Mouse (Mus musculus): Measurements from ENCODE around the gene Eif4g3. TPM values are rescaled to one million over a fixed set of nuclear protein-coding genes. Genes with fewer than 3 reads are reported as not detected.

Eif4g3 gene
- total RNA-seq, 2 experiments from 2014 or later, result 161 to 164 TPM

- DNase-seq (ENCODE audit: low spot score in 2 of 2), result no peak
Observed at GRCm38 (mm10) chr4:137984746-137985145, 8.1 kb upstream of the Eif4g3 start.

- no peak for DNase-seq (ENCODE audit: low spot score in 2 of 2)
Observed at GRCm38 (mm10) chr4:137989426-137989825, 3.4 kb upstream of the Eif4g3 start.

- no peak for DNase-seq (ENCODE audit: low spot score in 2 of 2)
Observed at GRCm38 (mm10) chr4:137990433-137990832, 2.4 kb upstream of the Eif4g3 start.

GRCm38 (mm10) chr4:137991240-137991639, 1.6 kb upstream of the Eif4g3 start:
- DNase-seq (ENCODE audit: low spot score in 2 of 2), result no peak

DNA sequence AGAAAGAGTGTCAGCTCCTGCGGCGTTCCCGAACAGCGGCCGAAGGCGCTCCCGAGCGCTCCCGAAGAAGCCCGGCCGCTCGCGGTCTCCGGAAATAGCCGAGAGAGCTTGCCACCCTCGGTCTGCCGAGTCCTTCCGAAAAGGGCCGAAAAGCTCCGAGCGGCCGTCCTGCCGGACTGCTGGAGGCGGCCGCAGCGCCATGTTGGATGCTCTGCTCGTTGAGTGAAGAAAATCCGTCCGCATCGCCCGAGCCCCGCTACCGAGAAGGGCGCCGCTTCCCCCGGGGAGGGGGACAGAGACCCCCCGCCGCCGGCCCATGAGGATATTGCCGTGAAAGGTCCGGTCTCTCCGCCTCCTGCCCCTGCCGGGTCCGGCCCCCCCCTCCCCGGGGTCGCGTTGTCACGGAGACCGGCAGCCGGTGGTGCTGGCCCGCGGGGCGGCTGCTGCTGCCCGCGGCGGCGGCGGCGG, 503 bp downstream of the Eif4g3 start:
- peak; percentile 100 for DNase-seq (ENCODE audit: low spot score in 2 of 2)

DNA sequence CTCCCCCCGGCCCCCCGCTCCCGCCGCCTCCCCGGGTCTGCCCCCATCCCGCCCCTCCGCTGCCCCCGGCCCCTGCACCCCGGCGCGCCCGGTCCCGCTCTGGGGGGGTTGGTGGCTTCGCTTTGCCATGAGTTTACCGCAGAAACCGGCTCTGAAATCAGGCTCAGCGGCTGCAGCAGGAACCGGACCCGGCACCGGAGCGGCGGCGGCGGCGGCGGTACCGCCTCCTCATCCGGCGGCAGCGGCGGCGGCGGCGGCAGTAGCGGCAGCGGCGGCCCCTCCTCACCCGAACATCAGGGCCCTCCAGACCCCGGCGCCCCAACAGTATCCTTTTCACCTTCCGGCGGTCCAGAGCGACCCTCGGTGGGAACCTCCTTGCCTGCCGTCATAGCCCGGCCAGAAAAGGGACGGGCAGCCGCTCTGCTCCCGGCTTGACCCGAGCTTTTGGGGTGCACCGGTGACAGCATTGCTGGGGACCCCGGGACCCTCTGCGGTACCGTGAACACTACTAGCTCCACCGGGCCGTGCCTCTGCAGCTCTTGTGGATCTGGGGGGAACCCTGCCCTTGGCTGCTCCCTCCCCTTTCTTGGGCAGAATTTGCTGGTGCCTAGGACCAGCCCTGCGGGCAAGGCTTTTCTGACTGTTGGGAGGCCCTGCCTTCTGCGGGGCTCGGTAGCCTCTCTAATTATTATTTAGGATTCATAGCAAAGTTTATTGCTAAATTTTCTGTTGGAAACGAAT, 1.2 kb downstream of the Eif4g3 start:
- DNase-seq (ENCODE audit: low spot score in 2 of 2), result peak; percentile 55 to 57

- no peak for DNase-seq (ENCODE audit: low spot score in 2 of 2)
Observed at GRCm38 (mm10) chr4:137994562-137995336, 1.9 kb downstream of the Eif4g3 start.

DNA sequence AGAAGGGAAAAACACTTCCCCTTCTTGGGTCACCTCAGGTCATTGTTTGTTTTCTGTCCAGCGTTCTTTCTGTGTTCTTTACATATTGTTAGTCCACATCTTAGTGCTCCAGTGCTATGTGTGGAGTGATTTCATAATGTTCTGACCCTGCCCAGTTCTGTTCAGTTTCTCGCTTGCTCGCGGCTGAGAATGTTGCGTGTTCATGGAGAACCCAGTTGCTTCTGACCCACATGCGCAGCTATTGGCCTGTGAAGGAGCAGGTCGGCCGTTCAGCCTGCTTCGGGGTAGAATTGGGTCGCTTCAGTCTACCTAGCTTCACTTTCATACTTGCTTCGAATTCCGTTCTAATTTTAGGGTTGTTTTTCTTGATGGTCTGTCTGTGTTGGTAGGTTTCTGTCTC, 2.6 kb downstream of the Eif4g3 start:
- DNase-seq (ENCODE audit: low spot score in 2 of 2), result no peak

GRCm38 (mm10) chr4:137998232-137998631, 5.4 kb downstream of the Eif4g3 start:
- DNase-seq (ENCODE audit: low spot score in 2 of 2), result no peak

DNA sequence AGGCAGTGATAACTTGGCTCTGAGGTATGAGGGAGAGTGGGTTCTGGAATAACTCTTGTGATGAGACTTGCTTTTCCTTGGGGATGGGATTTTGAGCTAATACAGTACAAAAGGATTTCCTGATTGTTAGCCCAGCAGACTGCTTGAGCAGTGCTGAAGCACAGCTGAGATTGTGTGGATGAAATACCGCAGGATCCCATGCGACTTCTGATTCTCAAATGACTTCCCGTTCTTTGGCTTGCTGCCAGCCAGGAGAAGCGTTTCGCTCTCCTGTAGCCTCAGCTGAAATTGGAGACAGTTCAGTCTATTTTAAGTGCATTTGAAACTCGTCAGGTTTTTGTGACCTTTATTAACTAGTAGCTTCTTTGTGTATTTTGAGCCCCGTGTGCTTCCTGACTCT, 7.9 kb downstream of the Eif4g3 start:
- no peak for DNase-seq (ENCODE audit: low spot score in 2 of 2)

DNA sequence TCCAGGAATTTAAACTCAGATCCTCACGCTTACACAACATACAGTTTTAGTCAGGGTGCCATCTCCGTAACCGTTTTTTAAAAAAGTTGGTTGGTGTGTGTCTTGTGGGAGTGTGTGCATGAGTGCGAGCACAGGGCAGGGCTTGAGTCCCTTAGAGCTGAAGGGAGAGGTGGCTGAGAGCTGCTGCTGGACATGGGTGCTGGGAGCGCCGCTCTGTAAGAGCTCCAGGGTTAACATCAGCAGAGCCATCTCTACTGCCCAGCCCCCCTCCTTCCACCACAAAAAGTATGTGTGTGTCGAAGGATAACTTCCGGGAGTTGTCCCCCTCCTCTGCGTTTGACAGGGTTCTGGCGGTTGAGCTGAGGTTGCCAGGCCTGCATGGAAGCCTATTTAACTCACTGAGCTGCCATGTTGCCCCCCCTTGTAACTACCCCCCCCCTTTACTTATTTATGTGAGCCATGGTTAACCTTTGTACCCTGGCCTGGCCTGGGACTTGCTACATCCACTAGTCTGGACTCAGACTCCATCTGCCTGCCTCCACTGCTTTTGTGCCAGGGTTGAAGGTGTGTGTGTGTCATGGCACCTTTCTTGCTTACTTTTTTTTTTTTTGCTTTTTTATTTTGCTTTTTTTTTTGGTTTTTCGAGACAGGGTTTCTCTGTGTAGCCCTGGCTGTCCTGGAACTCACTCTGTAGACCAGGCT, 11.2 kb downstream of the Eif4g3 start:
- DNase-seq (ENCODE audit: low spot score in 2 of 2), result no peak

DNA sequence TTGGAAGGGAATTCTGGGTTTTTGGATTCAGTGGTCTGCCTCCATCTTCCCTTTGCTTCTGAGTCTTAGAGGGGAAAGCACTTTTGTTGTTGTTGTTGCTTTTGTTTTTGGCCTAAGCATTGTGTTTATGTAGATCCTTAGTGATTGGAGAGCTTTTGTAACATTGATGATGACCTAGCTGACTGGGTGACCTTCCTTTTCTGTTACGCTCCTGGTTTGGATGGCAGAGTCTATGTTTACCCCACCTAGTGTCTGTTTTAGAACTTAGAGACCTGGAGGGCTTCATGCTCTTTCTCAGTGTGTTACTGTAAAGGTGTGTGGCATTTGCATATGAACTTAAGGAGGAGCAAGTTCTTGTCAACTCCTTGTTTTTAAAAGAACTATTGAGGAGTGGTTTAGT, 13.0 kb downstream of the Eif4g3 start:
- DNase-seq (ENCODE audit: low spot score in 2 of 2), result no peak

DNA sequence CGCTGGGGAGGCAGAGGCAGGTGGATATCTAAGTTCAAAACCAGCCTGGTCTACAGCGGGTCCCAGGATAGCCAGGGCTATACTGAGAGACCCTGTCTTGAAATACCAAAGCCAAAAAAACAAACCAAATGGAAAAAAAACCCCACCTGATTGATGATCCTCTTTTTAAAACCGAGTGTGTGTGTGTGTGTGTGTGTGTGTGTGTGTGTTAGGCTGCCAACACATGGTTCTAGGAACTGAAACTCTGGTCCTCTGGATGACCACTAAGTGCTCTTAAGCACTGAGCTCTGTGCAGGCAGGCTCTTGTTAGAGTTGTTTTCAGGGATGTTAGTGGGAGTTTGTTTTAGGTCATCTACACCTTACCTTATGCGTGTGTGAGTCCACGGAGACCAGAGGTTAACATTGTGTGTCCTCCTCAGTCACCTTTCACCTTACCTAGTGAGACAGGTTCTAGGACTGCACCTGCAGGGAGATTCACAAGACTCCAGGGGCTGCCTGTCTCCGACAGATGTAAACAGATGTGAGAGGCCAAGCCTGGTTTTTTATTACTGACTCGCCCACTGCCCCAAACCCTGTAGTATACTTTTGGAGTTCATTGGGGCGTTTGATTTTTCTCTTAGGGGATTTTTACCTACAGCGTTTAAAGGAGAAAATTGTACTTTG, 14.3 kb downstream of the Eif4g3 start:
- DNase-seq (ENCODE audit: low spot score in 2 of 2), result no peak

DNA sequence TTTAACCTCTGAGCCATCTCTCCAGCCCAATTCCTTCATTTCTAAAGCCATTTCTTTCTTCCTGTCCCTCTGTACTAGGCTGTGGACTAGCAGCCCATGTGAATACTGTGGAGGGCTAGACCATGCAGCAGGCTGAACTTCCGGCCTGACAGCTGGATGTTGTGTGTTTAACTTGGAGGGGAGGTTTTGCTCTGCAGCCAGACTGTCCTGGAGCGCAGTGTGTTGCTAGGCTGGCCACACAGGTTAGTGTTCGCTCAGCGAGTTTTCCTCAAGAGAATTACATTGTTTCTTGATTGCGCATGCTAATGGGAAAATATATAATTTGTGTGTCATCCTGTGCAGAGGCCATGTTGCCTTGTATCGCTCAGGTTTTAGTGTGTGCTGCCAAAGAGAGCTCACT, 15.8 kb downstream of the Eif4g3 start:
- no peak for DNase-seq (ENCODE audit: low spot score in 2 of 2)

DNA sequence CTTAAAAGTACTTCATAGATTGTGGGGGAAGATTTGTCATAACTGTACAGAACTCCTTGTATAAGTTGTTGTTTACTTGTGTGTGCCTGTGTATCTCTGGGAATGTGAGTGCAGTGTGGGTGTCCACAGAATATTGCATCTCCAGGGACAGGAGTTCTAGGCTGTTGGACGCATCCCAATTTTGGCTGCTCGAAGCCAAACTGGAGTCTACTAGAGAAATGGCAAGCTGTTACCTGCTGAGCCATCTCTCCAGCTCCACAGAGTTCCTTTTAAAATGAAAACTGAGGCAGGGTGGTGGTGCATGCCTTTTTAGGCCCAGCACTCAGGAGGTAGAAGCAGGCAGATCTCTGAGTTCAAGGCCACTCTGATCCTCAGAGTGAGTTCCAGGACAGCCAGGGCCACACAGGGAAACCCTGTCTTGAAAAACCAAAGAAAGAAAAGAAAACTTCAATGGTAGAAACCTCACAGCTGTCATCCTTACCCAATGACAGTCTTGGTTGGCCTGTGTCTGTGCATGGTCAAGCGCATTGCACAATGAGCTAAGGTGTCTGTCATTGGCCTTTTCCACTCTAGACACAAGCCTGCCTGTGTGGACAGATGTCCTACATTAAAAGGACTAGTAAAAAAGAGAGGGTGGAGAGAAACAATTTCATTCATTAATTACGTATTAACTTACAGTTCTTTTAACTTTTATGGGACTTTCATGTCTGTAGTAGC, 17.1 kb downstream of the Eif4g3 start:
- DNase-seq (ENCODE audit: low spot score in 2 of 2), result no peak

DNA sequence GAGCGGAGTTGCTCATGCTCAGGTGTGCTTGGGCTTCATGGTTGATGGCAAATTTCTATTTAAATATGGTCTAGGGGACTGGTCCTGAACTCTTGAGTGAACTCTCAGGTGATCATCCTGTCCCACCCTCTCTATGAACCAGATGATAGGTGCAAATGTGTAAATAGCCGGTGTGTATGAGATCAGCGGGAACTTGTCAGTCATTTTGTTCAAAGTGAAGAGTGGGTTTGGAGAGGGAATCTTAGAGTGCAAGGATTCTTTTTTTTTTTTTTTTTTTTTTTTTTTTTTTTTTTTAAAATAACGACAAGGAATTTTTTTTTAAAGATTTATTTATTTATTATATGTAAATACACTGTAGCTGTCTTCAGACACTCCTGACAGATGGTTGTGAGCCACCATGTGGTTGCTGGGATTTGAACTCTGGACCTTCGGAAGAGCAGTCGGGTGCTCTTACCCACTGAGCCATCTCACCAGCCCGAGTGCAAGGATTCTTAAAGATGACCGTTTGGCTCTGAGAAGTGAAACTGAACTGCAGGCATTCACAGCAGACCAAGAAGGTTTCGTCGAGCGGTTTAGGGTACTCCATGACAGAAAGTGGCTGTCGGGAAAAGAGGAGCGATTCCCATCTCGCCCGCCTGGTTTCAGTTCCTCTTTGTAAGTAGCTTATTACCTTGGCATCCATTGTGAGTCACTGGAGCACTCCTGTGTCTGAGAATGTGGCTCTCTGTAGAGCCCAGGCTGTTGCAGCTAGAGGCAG, 21.1 kb downstream of the Eif4g3 start:
- no peak for DNase-seq (ENCODE audit: low spot score in 2 of 2)

DNA sequence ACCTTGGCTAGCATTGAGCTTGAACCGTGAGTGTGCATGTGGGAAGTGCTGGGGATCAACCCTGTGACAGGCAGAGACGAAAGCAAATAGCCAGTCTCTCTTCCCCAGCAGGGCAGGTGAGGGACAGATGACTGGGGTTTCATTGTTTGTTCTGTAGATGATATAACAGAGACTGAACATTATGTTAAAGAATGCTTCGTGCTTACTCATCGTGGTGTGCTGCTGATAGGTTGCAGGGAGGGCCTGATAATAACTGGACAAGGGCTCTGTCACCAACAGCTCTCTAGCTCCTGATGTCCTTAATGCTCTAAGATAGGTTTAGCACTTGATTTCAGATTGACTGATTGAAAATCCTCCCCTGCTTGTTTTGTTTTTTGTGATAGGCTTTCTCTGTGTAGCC, 23.1 kb downstream of the Eif4g3 start:
- DNase-seq (ENCODE audit: low spot score in 2 of 2), result no peak

- DNase-seq (ENCODE audit: low spot score in 2 of 2), result no peak
Observed at GRCm38 (mm10) chr4:138017085-138017637, 24.3 kb downstream of the Eif4g3 start.

DNA sequence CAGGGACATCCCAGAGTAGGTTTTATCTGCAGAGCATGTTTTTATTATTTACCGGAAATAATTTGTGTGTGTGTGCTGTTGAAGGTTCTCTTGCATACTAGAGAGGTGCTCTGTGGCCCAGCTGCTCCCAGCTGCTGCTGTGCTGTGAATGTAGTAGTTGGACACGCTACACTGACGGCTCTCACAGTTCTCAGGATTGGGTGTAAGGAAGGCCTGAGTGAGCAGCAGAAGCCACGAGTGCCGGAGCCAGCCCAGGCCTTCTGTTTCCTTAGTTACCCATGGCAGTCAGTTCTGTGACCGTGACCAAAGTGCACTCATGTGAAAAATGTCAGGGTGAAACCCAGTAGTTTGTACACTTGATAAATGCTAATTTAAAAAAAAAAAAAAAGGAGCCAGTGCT, 25.2 kb downstream of the Eif4g3 start:
- DNase-seq (ENCODE audit: low spot score in 2 of 2), result no peak

DNA sequence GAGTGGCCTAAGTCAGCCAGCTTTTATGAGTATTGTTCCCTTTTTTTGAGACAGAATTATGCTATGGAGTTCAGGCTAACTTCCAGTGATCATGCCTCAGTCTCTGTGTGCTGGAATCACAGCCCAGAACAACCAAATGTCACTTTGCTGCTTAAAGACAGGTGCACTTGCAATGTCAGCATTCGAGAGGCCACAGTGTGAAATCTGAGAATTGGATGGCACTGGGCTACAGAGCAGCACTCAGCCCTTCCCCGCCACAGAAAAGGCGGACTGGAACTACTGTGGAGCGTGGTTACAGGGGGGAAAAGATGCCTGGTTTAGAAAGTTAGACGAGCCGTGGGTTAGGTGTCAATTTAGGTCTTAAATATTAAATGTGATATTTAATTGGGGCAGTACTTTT, 27.4 kb downstream of the Eif4g3 start:
- DNase-seq (ENCODE audit: low spot score in 2 of 2), result no peak
